Mouse (Mus musculus): Measurements from ENCODE around the gene Rnpep. TPM values are rescaled to one million over a fixed set of nuclear protein-coding genes. Genes with fewer than 3 reads are reported as not detected.
A peak's percentile ranks its signal among the peaks of the same experiment; 100 is the strongest.

The Rnpep gene
- total and polyA plus RNA-seq, 2 experiments from 2014 or later = 52.4 to 79.7 TPM

GRCm38 (mm10) chr1:135313284-135314031 is 29.6 kb upstream of the Rnpep start, which contains the start of gene Timm17a:
Gene Timm17a, minus strand, starts transcription at chr1:135313778.
- Histone ChIP-seq H3K36me3 (ENCODE audit: insufficient read depth, low read length) (peaks cover 7% of the 10 kb centered on the region; the same call in 1 of the 2 replicates), H3K4me2 (ENCODE audit: low read depth, low read length, poor library complexity, severe bottlenecking) (peak within 1 kb of the TSS; percentile 74), H3K9ac (replicated peaks; ENCODE audit: low read length, poor library complexity, severe bottlenecking) (peak within 1 kb of the TSS; percentile 96), H3K4me3 (ENCODE audit: low read depth, low read length) (peak within 1 kb of the TSS; percentile 89), H3K27me3 (ENCODE audit: insufficient read depth, low read length) (no peaks in the 10 kb centered on the region), H3K27ac (ENCODE audit: low read depth, low read length) (peak within 1 kb of the TSS; percentile 85), H3K9me3 (ENCODE audit: low read length) (no peaks in the 10 kb centered on the region), H3K4me1 (ENCODE audit: insufficient read depth, low read length) (peaks cover 11% of the 10 kb centered on the region; the same call in 1 of the 2 replicates)
- DNase-seq (ENCODE audit: low spot score) (peak; percentile 96), ATAC-seq (ENCODE audit: low FRiP score) (peak; percentile 99)
- 0% methylated on average over 51 of the region's 51 CpGs for WGBS
- TF ChIP-seq CTCF (IDR thresholded peaks at IDR 0.05) = no peak; the same call in 1 of the 2 replicates

GRCm38 (mm10) chr1:135312201-135312600 is 28.3 kb upstream of the Rnpep start:
- Histone ChIP-seq H3K27me3 (ENCODE audit: insufficient read depth, low read length) (no peaks in the 10 kb centered on the region), H3K9me3 (ENCODE audit: low read length) (no peaks in the 10 kb centered on the region), H3K27ac (ENCODE audit: low read depth, low read length) (no peak overlapping the region), H3K4me3 (ENCODE audit: low read depth, low read length) (peak overlapping the region; percentile 89), H3K4me1 (ENCODE audit: insufficient read depth, low read length) (peaks cover 11% of the 10 kb centered on the region; the same call in 1 of the 2 replicates), H3K9ac (replicated peaks; ENCODE audit: low read length, poor library complexity, severe bottlenecking) (no peak overlapping the region), H3K4me2 (ENCODE audit: low read depth, low read length, poor library complexity, severe bottlenecking) (peak overlapping the region; percentile 74), H3K36me3 (ENCODE audit: insufficient read depth, low read length) (peaks cover 19% of the 10 kb centered on the region)
- no peak for ATAC-seq (ENCODE audit: low FRiP score)
- no peak for DNase-seq (ENCODE audit: low spot score)
- 91% methylated on average over 4 of the region's 4 CpGs for WGBS
- TF ChIP-seq CTCF (IDR thresholded peaks at IDR 0.05) = no peak

GRCm38 (mm10) chr1:135311356-135311755 is 27.5 kb upstream of the Rnpep start:
- TF ChIP-seq CTCF (IDR thresholded peaks at IDR 0.05) = no peak
- ATAC-seq (ENCODE audit: low FRiP score) (no peak), DNase-seq (ENCODE audit: low spot score) (peak; percentile 6)
- Histone ChIP-seq H3K27me3 (ENCODE audit: insufficient read depth, low read length) (no peaks in the 10 kb centered on the region), H3K27ac (ENCODE audit: low read depth, low read length) (no peak overlapping the region), H3K4me2 (ENCODE audit: low read depth, low read length, poor library complexity, severe bottlenecking) (no peak overlapping the region), H3K4me1 (ENCODE audit: insufficient read depth, low read length) (peaks cover 11% of the 10 kb centered on the region; the same call in 1 of the 2 replicates), H3K9ac (replicated peaks; ENCODE audit: low read length, poor library complexity, severe bottlenecking) (no peak overlapping the region), H3K4me3 (ENCODE audit: low read depth, low read length) (no peak overlapping the region), H3K9me3 (ENCODE audit: low read length) (no peaks in the 10 kb centered on the region), H3K36me3 (ENCODE audit: insufficient read depth, low read length) (peaks cover 20% of the 10 kb centered on the region)
- 84% methylated on average over 6 of the region's 6 CpGs for WGBS

- no peaks in the 10 kb centered on the region for H3K27me3 ChIP-seq (ENCODE audit: insufficient read depth, low read length)
- 61% methylated on average over 5 of the region's 5 CpGs for WGBS
- no peak overlapping the region for H3K4me3 ChIP-seq (ENCODE audit: low read depth, low read length)
- H3K27ac ChIP-seq (ENCODE audit: low read depth, low read length) = no peak overlapping the region
- TF ChIP-seq CTCF (IDR thresholded peaks at IDR 0.05) = no peak
- H3K9me3 ChIP-seq (ENCODE audit: low read length) = no peaks in the 10 kb centered on the region
- DNase-seq (ENCODE audit: low spot score) (peak; percentile 20), ATAC-seq (ENCODE audit: low FRiP score) (no peak)
- H3K4me2 ChIP-seq (ENCODE audit: low read depth, low read length, poor library complexity, severe bottlenecking) = no peak overlapping the region
- H3K4me1 ChIP-seq (ENCODE audit: insufficient read depth, low read length) = no peaks in the 10 kb centered on the region
- no peak overlapping the region for H3K9ac ChIP-seq (replicated peaks; ENCODE audit: low read length, poor library complexity, severe bottlenecking)
- H3K36me3 ChIP-seq (ENCODE audit: insufficient read depth, low read length) = peaks cover 1% of the 10 kb centered on the region; the same call in 1 of the 2 replicates
Measured at GRCm38 (mm10) chr1:135290908-135291307, 7.0 kb upstream of the Rnpep start.

GRCm38 (mm10) chr1:135286311-135286710 is 2.4 kb upstream of the Rnpep start:
- no peak for ATAC-seq (ENCODE audit: low FRiP score)
- Histone ChIP-seq H3K4me3 (ENCODE audit: low read depth, low read length) (no peak overlapping the region), H3K4me1 (ENCODE audit: insufficient read depth, low read length) (no peaks in the 10 kb centered on the region), H3K36me3 (ENCODE audit: insufficient read depth, low read length) (no peaks in the 10 kb centered on the region), H3K27ac (ENCODE audit: low read depth, low read length) (no peak overlapping the region), H3K9ac (replicated peaks; ENCODE audit: low read length, poor library complexity, severe bottlenecking) (no peak overlapping the region), H3K27me3 (ENCODE audit: insufficient read depth, low read length) (no peaks in the 10 kb centered on the region), H3K4me2 (ENCODE audit: low read depth, low read length, poor library complexity, severe bottlenecking) (no peak overlapping the region), H3K9me3 (ENCODE audit: low read length) (no peaks in the 10 kb centered on the region)
- WGBS = 77% methylated on average over 2 of the region's 2 CpGs
- DNase-seq (ENCODE audit: low spot score) = no peak
- TF ChIP-seq CTCF (IDR thresholded peaks at IDR 0.05) = no peak

GRCm38 (mm10) chr1:135283287-135283825 is 528 bp downstream of the Rnpep start:
- H3K4me3 ChIP-seq (ENCODE audit: low read depth, low read length) = peak overlapping the region; percentile 85
- H3K9me3 ChIP-seq (ENCODE audit: low read length) = no peaks in the 10 kb centered on the region
- H3K27ac ChIP-seq (ENCODE audit: low read depth, low read length) = peak overlapping the region; percentile 89
- no peaks in the 10 kb centered on the region for H3K27me3 ChIP-seq (ENCODE audit: insufficient read depth, low read length)
- peak overlapping the region; percentile 88 for H3K4me2 ChIP-seq (ENCODE audit: low read depth, low read length, poor library complexity, severe bottlenecking)
- peak overlapping the region; percentile 95 for H3K9ac ChIP-seq (replicated peaks; ENCODE audit: low read length, poor library complexity, severe bottlenecking)
- TF ChIP-seq CTCF (IDR thresholded peaks at IDR 0.05) = no peak
- DNase-seq (ENCODE audit: low spot score) (no peak), ATAC-seq (ENCODE audit: low FRiP score) (peak; percentile 60)
- under 1% methylated on average over 34 of the region's 48 CpGs for WGBS
- H3K36me3 ChIP-seq (ENCODE audit: insufficient read depth, low read length) = peaks cover 2% of the 10 kb centered on the region
- no peaks in the 10 kb centered on the region for H3K4me1 ChIP-seq (ENCODE audit: insufficient read depth, low read length)
